15 mouse cellular contexts compared by ENCODE assay signal in the genomic region with DNA sequence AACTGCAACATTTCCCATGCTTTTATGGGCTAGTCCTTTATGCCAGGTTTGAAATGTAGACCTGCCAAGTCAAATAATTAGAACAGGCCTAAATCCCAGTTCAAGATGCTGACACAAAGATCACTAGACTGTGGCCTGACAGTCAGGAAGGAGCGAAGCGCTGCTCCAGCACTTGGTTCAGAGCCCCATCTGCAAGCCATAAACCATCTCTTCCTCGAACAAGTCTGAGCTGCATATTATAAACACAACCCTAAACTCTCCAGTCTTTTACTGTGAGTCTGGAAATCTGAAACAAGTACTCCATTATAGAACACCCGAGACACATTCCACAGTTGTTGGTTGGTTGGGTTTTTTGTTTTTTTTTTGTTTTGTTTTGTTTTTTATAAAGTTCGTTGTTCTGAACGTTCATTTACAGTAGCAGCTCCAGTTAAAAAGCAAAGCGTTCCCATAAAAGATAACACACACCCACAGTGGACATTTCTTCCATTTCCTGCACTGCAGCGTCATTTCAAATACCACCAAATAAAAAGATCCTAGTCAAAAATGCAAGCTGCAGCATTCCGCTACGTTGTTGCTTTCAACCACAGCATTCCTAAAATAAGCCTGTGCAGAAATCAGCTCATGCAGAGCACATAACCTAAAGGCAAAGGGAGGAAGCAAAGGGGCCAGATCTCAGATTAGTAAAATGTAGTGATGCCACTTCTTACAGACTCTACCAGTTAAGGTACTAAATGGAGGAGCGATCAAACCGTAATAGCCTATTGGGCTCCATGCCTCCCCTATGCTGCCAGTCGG.
A peak's percentile ranks its signal among the peaks of the same experiment; 100 is the strongest.
DNase-seq lines count a peak whose midpoint lies in the region; ATAC-seq and TF ChIP-seq lines count a peak whose summit lies in the region.
"Had no signal": no experiment of that assay in that cellular context is flagged by ENCODE, and none has a peak within 500 bp of the region (broad histone marks: within the 10 kb centered on the region; RNA-seq: fewer than 3 reads in every experiment).

No protein-coding gene starts in this region.

- 0 out of 2 replicates have a peak, but pooled peaks cover 4% of the 10 kb centered on the region for H3K36me3 ChIP-seq in lung, embryonic 16.5 days (ENCODE audit: control insufficient read depth, insufficient read depth, low read length)
- H3K36me3 ChIP-seq in neural tube, embryonic 15.5 days = no peaks in the 10 kb centered on the region
- peaks cover 34% of the 10 kb centered on the region for H3K36me3 ChIP-seq in hindbrain, embryonic 10.5 days
- H3K36me3 ChIP-seq: G1E; neural tube, embryonic 12.5 days had no signal

- H3K27ac ChIP-seq in gastrocnemius, adult 2 months = peak overlapping the region; percentile 46
- peak overlapping the region; percentile 66 for H3K27ac ChIP-seq in lung, embryonic 16.5 days (ENCODE audit: low read length)
- no peak overlapping the region; the same call in 1 of the 2 replicates for H3K27ac ChIP-seq in neural tube, embryonic 15.5 days (replicated peaks)
- no peak overlapping the region for H3K27ac ChIP-seq in hindbrain, embryonic 10.5 days
- H3K27ac ChIP-seq: hindbrain, postnatal 0 days; neural tube, embryonic 12.5 days had no signal

- peak; percentile 42 for ATAC-seq in lung, embryonic 16.5 days (ENCODE audit: low read depth)
- ATAC-seq in neural tube, embryonic 15.5 days (ENCODE audit: low FRiP score) = peak; percentile 21; the same call in 1 of the 2 replicates
- ATAC-seq: hindbrain, postnatal 0 days had no signal

- no peak overlapping the region; the same call in 1 of the 2 replicates for H3K9ac ChIP-seq in lung, embryonic 16.5 days (ENCODE audit: low read length)
- H3K9ac ChIP-seq in neural tube, embryonic 15.5 days (replicated peaks) = no peak overlapping the region
- H3K9ac ChIP-seq: neural tube, embryonic 12.5 days had no signal

- 57% methylated on average over 13 of the region's 13 CpGs for WGBS in lung, embryonic 16.5 days
- WGBS in neural tube, embryonic 15.5 days = 73% methylated on average over 13 of the region's 13 CpGs
- 91% methylated on average over 13 of the region's 13 CpGs for WGBS in hindbrain, embryonic 10.5 days

- no peaks in the 10 kb centered on the region for H3K27me3 ChIP-seq in lung, embryonic 16.5 days (ENCODE audit: control insufficient read depth, insufficient read depth, low read depth, low read length)
- H3K27me3 ChIP-seq in neural tube, embryonic 15.5 days (replicated peaks) = no peaks in the 10 kb centered on the region
- H3K27me3 ChIP-seq in hindbrain, embryonic 10.5 days (ENCODE audit: insufficient read depth, poor library complexity, severe bottlenecking) = no peaks in the 10 kb centered on the region
- H3K27me3 ChIP-seq: neural tube, embryonic 12.5 days had no signal

- peaks cover 37% of the 10 kb centered on the region for H3K4me1 ChIP-seq in lung, embryonic 16.5 days (replicated peaks; ENCODE audit: control insufficient read depth, insufficient read depth, low read length)
- H3K4me1 ChIP-seq in neural tube, embryonic 15.5 days = peaks cover 8% of the 10 kb centered on the region
- no peaks in the 10 kb centered on the region for H3K4me1 ChIP-seq in hindbrain, embryonic 10.5 days (replicated peaks)
- H3K4me1 ChIP-seq: neural tube, embryonic 12.5 days had no signal

- DNase-seq in gastrocnemius, adult 2 months = no peak
- DNase-seq in gastrocnemius, postnatal 10 days = no peak
- DNase-seq in lung, postnatal 14 days = no peak
- peak; percentile 22 for DNase-seq in kidney, adult 9 months
- no peak for DNase-seq in T-cell, adult 2 months (ENCODE audit: low spot score)
- DNase-seq in hindbrain, embryonic 10.5 days (ENCODE audit: low spot score) = no peak
- DNase-seq: adrenal gland, adult 2 months; cerebellum, adult 11 months; right cerebral cortex, postnatal 4 days; thymus, adult 2 months had no signal

- no peak overlapping the region for H3K4me2 ChIP-seq in lung, embryonic 16.5 days (ENCODE audit: low read depth, low read length)
- H3K4me2 ChIP-seq in neural tube, embryonic 15.5 days = no peak overlapping the region
- H3K4me2 ChIP-seq: neural tube, embryonic 12.5 days had no signal

- H3K4me3 ChIP-seq in gastrocnemius, adult 2 months = peak overlapping the region; percentile 24; the same call in 1 of the 2 replicates
- H3K4me3 ChIP-seq in lung, embryonic 16.5 days (ENCODE audit: low read length) = no peak overlapping the region
- no peak overlapping the region for H3K4me3 ChIP-seq in neural tube, embryonic 15.5 days (replicated peaks)
- no peak overlapping the region for H3K4me3 ChIP-seq in hindbrain, embryonic 10.5 days
- H3K4me3 ChIP-seq: neural tube, embryonic 12.5 days had no signal

- TF ChIP-seq CTCF in gastrocnemius, adult 2 months (IDR thresholded peaks at IDR 0.05) = no peak

- intact Hi-C loops in gastrocnemius, adult 2 months (cut with DNase I) = no loop called here

- H3K9me3 ChIP-seq in lung, embryonic 16.5 days (ENCODE audit: control insufficient read depth, low read length) = no peaks in the 10 kb centered on the region
- H3K9me3 ChIP-seq in neural tube, embryonic 15.5 days (replicated peaks) = no peaks in the 10 kb centered on the region
- H3K9me3 ChIP-seq in hindbrain, embryonic 10.5 days = no peaks in the 10 kb centered on the region
- H3K9me3 ChIP-seq: G1E; neural tube, embryonic 12.5 days had no signal

Comparison
In these comparisons a context has a peak if more than half of its experiments do, and no peak if none do; other contexts are left out.
1. H3K27ac ChIP-seq: peak in gastrocnemius, adult 2 months (single experiment) and lung, embryonic 16.5 days (single experiment); none in neural tube, embryonic 15.5 days (single experiment) and hindbrain, embryonic 10.5 days (single experiment).